Mouse (Mus musculus): ENCODE data around the gene Fgfr2.

Fgfr2 gene

DNA sequence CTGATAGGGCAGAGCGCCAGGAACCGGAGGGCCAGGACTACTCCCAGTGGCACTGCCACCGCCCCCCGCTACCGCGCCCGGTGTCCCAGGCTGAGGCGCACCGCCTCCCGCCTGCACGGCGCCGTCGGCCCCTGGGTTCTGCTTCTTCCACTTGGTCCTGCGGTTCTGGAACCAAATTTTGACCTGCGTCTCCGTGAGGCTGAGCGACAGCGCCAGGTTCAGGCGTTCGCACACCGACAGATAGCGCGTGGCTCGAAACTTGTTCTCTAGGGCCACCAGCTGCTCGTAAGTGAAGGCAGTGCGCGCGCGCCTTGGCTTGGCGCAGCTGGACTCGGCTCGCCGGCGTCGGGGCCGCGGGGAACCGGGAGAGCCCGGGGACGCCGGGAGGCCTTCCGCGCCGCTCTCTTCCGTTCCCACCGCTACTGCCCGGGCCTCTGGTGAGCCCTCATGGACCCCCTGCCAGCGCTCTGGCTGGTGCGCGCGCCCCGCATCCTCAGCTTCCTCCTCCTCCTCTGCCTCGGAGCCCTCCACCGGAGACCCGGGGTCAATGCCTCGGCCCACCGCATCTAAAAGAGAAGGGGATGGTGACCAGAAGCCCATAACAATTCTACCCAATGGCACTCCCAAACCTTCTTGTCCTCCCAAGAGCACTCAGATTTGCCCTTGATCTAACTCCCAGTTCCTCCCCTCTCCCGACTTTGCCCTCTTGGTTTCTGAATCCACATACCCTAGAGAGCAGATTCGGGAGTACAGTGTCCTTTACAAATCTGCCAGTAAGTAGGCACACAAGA, 525.7 kb downstream of the Fgfr2 start:
- DNase-seq = peak; percentile 34

DNA sequence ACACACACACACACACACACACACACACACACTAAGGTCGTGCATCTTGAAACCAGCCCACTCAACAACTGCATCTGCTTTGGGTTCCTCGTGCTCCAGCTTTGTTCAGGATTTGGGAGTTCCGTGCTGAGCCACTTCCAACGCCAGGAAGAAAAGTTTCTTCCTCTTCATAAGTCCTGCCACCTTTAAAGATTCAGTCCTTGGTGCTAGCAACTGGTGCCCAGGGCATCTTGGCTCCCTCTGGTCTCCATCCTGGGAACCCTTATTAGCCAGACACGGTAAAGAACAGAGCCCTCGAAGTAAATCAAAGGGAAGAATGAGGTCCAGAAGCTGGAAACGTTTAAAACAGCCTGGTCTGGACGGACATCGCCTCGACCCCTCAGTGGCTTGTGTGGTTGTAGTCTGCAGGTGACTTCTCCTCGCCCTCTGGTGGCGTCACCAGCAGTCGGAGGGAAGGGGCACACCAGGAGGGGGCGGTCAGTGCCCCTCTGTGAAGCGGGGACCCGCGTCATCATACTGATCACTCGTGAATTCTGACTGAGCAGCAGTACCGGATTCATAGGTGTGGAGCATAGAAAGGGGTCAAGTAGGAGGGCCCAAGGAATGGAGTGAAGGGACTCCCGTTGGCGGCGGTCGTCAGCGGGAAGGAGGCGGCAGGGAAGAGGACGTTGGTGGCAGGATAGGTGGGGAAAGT, 526.4 kb downstream of the Fgfr2 start:
- peak; percentile 13 for DNase-seq

DNA sequence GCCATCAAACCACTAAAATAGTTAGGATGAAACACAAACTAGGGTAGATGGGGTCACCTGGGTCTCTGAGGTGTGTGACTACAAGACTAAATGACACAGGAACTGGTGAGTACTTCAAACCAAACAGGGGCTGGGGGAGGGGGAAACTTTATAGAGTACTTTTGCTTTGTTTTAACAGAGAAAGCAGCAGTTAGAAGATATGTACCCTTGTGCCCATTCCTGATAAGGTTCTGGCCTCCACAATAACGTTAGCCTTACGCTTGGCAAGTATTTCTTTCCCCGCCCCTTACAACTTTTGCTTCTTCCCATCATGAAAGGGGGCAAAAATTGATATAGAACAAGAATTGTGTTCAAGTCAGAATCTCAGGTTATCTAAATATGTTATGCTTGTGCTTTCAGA, 527.4 kb downstream of the Fgfr2 start:
- peak; percentile 29 for DNase-seq

DNA sequence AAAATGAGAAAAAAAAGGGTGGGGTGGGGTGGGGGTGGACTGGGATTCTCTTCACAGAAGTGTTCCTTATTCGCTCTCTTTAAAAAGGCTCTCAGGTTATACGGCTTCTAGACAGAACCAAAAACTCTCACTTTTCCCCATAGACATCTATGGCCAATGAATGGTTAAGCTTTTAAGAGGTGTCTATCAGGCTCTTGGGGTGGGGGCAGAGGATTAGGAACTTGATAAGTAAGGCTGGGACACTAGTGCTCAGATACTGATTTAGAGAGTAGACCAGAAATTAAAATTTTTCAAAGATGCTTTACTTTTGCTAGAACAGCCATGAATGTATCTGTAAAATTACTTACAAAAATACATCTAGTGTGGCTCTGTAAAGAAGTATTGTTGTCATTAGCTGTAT, 528.8 kb downstream of the Fgfr2 start:
- no peak for DNase-seq

DNA sequence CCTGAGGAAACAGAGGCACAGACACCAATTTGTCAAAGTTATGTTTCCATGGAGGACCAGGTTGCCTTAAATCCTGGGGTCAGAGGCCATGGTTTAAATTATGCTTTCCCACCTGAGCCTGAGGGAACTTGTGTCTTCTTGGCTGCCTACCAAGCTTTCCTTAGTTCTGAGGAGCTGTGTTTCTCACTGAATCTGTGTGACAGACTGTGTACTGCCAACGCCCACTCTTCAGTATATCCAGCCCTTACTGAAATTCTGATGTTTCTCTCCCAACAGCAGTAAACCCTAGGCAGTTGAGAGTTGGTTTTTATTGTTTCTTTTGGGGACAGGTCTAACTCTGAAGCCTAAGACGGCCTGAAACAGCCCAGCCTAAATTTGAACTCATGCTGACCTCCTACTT, 529.4 kb downstream of the Fgfr2 start:
- no peak for DNase-seq

DNA sequence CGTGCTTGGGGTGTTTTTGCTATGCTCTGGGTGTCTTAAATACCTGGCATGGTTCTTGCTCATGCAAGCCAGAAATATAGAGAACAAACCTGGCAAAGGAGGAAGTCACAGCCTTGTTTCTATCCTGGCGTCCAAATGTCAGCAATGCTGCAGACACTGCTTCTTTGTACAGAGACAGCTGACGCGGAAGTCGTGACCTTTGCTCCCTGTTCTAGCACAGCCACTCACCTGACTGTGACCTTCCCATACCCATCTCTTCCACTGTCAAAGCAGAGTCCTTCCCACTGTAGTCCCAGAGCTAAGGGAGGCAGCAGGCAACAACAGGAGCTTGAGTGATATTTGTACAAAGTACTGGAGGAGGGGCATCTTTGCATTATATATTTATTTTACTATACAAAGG, 533.5 kb downstream of the Fgfr2 start:
- DNase-seq = no peak

DNA sequence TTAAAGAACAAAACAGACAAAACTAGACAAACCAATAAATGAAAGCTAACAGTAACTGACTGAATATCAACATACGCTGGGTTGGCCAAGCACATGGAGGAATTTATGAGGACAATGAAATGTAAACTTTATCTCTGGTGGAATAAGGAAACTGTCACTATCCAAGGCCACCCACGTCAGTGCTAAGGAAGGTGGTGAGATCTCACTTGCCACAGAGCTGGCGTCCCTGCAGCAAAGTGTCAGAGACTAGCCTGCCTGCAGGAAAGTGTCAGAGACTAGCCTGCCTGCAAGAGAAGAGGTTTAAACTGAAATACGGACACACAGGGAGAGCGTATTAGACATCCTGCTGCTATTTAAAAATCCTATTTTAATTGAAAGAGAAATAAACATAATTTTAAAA, 536.0 kb downstream of the Fgfr2 start:
- no peak for DNase-seq

DNA sequence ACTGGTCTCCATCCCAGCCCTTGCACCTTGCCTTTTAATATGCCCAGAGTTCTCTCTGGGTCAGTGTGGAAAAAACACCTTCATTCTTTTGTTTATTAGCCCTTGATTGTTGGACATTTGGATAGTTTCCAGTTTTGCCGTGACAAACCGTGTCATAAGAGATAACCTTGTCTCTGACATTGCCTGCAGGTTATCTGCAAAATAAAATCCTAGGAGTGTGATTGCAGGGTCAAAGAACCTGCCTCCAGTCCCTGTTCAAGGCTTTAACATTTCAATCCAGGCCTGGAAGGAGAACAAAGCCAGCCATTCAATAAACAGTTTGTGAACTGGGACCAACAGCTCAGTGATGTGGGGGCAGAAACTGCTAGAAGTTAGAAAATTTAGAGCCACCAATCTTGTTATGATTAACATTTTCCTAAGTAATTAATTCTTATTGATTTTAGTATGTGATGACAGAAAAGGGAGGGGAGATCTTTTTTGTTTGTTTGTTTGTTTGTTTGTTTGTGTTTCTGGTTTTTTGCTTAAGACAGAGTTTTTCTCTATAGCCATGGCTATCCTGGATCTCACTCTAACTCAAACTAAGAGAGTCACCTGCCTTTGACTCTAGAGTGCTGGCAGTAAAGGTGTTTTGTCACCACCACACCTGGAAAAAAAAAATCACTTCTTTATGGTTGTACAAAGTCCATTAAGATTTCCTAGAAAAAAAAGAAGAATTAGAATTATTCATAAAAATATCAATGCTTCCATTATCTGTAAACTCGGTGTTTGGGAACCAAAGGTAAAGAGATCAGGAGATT, 537.3 kb downstream of the Fgfr2 start:
- DNase-seq = no peak

DNA sequence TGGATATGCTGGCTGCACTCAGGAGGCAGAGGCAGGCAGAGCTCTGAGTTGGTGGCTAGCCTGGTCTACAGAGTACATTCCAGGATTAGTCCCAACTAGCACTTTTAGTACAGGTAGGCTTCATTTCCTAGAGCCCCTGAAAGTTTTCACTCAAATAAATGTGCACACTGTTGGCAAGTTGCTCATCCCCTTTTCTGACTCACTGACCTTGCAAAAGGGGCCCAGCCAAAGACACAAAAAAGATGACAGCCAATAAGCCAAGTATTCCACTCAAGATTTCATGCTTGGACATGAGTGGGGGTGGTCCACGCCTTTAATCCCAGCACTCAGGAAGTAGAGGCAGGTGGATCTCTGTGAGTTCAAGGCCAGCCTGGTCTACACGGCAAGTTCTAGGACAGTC, 541.7 kb downstream of the Fgfr2 start:
- no peak for DNase-seq

DNA sequence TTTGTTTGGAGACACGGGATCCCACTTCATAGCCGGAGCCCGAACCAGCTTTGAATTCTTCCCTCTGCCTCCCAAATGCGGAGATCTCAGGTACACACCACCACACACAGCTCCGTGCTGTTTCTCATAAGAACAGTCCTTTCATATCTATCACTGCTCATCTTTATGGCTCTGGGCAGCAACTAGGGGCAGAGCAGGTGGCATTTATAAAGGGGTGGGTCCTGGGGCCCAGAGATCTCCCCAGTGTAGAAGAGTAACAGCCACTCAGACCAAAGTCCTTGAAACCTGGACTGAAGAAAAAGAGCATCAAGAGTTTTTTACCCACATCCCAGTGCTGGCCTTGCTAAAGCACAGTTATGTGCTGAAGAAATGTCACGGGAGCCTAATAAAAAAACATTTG, 542.6 kb downstream of the Fgfr2 start:
- no peak for DNase-seq

DNA sequence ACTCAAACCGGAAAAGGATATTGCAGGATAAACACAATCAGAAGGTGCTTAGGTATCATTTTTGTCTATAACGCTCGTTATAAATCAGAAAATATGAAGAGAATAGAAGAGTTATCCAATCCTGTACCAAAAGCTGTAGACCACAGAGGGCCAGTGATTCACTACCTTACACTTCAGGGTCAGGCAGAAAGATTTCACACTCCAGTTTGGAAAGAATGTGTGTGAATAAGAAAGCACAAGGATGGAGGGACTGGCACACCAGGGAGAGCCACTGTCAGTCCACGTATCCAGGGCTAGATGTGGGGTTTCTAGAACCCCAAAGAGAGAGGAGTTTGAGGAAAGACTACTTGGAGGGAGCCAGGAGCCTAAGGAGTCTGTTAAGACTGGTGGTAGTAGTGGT, 546.3 kb downstream of the Fgfr2 start:
- no peak for DNase-seq

DNA sequence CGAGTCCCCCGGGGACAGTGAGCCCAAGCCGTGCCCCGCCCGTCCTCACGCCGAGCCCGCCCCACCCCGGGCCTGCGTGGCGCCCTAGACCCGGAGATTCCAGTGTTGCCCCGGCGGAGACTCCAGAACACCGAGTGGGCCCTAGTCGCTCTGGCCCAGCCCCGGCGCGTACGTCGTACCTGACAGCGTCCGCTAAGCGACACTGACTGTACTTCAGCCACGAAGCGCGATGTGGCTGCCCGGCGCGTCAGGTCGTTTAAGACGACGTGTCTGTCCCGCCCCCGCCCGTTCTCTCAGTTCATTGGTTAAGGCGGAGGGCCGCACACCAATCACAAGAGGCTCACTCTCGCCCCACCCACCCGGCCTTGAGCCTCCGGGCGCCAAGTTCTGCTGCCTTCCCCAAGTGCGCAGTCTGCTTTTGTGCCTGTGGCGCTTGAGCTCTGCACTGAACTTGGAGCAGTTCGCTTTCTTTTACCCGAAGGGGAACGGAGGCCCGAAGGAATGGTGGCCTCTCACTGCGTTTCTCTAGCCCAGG, 547.0 kb downstream of the Fgfr2 start, which contains the start of gene Oat:
Oat (minus strand) TSS at position 283 of the 535 bp plus-strand sequence.
- peak; percentile 98 for DNase-seq

DNA sequence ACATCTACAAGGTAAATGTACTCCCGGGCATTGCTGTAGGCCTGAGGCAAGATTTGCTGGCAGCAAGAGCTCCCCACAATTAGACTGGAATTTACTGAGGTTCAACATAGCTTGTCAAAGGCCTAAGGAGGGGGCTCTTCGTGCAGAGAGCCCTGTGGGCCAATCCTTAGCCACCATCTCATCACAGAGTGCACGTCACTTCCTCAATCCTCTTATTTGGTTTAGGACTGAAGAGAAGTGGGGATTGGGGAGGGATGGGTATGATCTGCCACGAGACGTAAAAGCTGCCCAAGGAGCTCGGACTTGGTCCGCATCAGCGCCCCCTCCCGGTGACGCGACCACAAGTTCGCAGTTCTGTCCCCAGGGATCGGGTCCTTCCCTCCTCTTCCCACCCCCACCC, 547.5 kb downstream of the Fgfr2 start:
- peak; percentile 89 for DNase-seq

DNA sequence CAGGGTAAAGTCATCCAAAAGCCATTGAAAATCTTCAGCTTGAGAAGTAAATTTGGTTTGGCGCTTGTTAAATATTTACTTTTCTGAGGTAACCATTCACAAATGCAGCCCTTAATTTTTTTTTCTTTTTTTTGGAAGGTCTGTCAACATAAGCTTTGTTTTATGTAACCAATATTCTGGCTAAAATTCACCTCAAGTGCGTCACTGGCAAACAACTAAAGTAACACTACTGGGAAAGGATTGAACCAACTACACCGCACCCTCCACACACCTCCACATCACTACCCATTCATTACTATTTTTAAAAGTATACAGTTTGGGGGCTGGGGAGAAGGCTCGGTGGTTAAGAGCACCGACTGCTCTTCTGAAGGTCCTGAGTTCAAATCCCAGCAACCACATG, 548.5 kb downstream of the Fgfr2 start:
- no peak for DNase-seq

DNA sequence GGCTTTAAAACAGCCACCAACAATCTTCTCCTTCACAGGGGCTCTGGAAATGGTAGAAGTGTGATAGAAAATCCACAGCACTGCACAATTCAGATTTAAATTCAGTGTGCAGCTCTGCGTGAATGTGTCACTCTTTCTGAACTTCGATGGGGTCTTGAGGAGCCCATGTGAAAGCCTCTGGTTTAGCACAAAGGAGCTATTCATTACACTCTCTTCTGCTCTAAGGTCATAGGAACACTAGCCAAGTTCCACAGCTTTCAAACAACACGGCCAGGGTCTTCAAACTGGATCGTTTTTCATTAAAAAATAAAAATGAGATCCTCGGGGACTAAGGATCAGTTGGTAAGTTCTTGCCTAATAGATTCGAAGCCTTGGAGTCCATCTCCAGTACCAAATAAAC, 549.9 kb downstream of the Fgfr2 start:
- DNase-seq = no peak

DNA sequence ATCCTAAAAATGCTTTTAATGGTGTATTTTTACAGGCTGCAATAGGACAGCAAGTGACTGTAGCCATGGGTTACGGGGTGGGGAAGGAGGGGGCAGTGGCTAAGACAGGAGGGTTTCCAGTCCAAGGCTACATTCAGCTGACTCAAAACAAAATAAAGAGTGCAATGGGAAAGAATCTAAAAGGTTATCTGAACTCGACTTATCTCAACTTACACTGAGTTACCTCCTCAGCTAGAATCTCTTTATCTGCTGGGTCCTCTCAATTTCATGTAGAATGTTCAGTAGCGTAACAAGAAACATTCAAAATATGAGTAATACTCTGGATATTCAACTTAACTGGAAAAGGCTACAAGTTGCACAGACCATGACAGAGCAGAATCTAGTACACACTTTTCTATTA, 550.4 kb downstream of the Fgfr2 start:
- DNase-seq = no peak

DNA sequence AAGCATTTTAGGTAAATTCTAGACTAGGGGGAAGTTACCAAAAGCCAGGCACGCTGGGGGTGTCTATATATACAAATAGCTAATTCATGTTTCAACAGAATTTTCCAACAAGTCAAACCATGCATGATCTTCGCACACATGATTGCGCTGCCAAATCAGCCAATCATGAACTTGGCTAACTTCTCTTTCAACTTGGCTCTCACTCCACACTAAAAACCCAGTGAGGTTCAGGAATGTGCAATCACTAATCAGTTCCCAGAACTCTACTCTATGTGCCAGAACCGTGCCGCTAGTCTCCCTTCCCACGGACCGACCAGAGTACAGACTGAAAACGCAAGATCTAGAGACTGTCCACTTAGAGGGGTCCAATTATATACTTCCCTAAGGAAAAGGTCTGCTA, 551.7 kb downstream of the Fgfr2 start:
- no peak for DNase-seq

DNA sequence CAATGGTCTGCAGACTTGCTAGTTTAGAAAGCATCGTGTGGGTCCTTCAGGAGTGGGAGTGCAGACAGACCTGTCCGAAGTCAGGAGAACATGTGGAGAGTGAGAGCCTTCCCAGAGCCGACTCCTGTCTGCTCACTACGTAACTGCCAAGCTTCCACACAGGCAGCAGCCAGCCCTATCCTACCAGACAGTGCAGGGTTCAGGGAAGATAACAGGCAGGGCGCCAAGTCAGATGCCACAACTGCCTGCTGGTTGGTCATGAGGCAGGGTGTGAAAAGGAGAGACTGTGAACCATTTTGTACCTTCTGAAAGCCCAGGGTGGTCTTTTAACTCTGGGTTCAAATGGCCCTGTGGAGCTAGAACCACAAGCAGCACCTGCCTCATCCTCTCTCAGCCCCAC, 553.1 kb downstream of the Fgfr2 start:
- DNase-seq = peak; percentile 74

DNA sequence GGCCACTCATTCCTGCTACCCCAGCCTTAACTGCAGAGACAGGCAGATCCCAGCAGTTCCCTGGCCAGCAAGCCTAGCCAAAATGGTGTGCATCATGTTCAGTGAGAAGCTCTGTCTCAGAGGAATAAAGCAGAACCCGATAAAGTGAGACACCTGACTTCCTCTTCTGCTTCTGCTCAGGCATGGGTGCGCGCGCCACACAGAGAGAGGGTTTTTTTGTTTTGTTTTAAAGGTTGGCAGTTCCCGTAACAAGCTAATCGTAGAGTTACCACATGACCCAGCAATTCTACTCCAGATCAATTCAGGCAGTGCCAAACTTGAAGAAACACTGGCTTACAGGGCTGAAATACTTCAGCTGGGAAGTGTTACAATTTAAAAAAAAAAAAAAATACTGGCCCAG, 554.3 kb downstream of the Fgfr2 start:
- DNase-seq = no peak

DNA sequence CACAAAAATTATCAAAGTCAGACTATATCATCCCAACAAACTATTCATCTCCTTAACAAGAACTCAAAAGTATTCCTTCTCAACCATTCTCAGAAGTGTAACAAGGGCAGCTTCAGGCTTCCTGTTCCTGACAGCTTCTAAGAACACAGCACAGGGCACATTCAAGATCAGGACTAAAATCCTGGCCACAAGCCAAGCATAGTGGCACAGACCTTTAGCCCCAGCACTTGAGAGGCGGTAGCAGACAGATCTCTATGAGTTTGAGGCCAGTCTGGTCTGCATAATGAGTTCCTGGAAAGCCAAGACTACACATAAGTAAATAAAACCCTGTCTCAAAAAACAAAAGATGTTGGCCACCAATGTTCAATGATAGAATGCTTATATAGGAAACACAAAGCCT, 557.3 kb downstream of the Fgfr2 start:
- no peak for DNase-seq

DNA sequence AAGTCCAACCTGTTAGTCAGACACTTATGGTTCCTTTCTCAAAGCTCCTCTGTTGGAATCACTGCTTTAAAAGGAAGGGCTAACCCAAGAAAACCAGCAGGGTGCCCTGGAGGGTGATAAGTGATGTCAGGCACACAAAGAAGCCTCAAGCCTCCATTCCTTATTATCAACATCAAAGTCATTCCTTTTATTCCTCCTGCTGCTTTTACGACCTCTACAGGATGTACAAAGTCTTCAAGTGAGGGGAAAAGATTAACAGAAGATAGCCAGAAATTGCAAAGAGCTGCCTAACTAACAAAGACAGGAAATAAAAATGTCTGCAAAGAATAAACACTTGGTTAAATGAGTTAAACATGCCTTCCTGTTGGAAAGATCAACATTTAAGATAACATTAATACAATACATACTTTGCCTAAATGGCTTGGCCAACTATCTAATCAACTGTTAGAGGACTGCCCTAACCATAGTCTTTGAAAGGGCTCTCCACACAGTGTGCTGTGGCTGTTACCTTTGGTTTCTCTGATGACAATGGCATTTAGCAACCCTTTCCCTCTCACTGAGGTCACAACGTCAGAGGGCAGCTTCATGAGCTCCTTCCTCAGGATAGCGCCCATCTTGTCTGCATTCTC, 563.9 kb downstream of the Fgfr2 start:
- DNase-seq = no peak

DNA sequence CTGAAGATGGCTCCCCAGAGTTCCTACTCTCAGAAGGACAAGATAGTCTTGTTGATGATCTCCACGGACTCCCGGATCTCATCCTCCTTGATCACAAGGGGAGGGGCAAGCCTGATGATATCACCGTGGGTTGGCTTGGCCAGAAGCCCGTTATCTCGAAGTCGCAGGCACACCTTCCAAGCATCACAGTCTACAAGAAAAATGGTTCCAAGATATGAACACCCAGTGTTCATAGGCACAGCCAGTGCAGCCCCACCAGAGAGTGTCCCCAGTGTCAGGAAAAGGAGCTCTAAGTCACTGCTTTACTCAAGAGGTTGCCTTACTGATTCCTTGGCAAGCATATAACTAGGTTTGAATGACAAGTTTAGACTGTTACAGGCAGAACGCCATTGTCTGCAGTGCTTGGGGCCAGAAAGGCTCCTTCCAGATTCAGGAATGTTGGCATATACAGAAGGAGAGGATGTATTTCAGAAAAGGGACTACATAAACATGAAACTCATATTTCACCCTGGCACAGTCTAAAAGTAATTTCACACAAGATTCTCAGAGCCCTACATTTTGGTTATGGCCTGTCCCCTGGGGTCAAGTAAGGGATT, 564.9 kb downstream of the Fgfr2 start:
- peak; percentile 66 for DNase-seq

DNA sequence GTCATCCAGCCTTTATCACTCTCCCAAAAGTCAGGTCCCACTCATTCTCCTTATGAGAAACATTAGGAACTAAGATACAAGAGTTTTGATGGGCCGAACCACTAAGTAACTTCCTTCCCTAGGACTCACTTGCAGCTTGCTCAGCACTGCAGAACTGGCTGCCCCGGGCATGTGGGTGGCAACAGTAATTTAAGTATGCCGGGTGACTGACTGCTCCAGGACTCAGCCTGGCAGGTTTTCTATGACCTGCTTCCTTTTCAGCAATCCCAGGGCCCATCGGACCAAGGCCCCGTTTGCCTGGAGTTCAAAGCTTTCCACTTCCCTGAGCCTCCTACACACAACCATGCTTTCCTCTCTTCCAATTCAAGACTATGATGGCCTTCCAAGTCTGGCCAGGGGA, 566.6 kb downstream of the Fgfr2 start:
- no peak for DNase-seq
